Mouse (Mus musculus) C2C12 (cell line): ENCODE results near the gene Ccdc62. TPM values are rescaled to one million over a fixed set of nuclear protein-coding genes. Genes with fewer than 3 reads are reported as not detected.
A peak's percentile ranks its signal among the peaks of the same experiment; 100 is the strongest.

Experiments used
- H3K27me3 ChIP-seq: one replicate; pipeline ENCODE4 v1.6.1; 2011; ENCODE audit not compliant: control insufficient read depth, insufficient read depth, insufficient read length
- H3K36me3 ChIP-seq: one replicate; pipeline ENCODE4 v1.6.1; 2011; ENCODE audit not compliant: control insufficient read depth, insufficient read depth
- H3K4me3 ChIP-seq: one replicate; pipeline ENCODE4 v1.5.1; 2011; ENCODE audit warnings: mild to moderate bottlenecking, control low read depth; ENCODE audit not compliant: poor library complexity, insufficient read depth, severe bottlenecking
- H3K79me2 ChIP-seq: one replicate; pipeline ENCODE4 v1.6.1; 2011; ENCODE audit not compliant: control insufficient read depth, insufficient read depth
- H3K79me3 ChIP-seq: one replicate; pipeline ENCODE4 v1.6.1; 2011; ENCODE audit warnings: low read depth, control low read depth
- H3ac ChIP-seq: one replicate; pipeline ENCODE3; 2011; ENCODE audit warnings: low read depth; ENCODE audit not compliant: control insufficient read depth, insufficient read length
- CEBPB ChIP-seq: IDR thresholded peaks from one replicate; pipeline ENCODE4 v1.6.1; 2011; ENCODE audit warnings: low read depth, mild to moderate bottlenecking, control low read depth, moderate library complexity
- CTCF ChIP-seq: IDR thresholded peaks from one replicate; pipeline ENCODE4 v1.5.1; 2011; ENCODE audit not compliant: control insufficient read depth, insufficient read depth, insufficient read length
- FOSL1 ChIP-seq: IDR thresholded peaks from one replicate; pipeline ENCODE4 v1.8.0; 2011; ENCODE audit warnings: mild to moderate bottlenecking, low read length; ENCODE audit not compliant: poor library complexity, insufficient read depth, severe bottlenecking
- MAX ChIP-seq: IDR thresholded peaks from one replicate; pipeline ENCODE4 v1.6.1; 2011; ENCODE audit warnings: mild to moderate bottlenecking, control low read depth
- MYOD1 ChIP-seq: IDR thresholded peaks from one replicate; pipeline ENCODE4 v1.6.1; 2011; ENCODE audit warnings: low read depth; ENCODE audit not compliant: control insufficient read depth, insufficient read length
- MYOG ChIP-seq: IDR thresholded peaks from one replicate; pipeline ENCODE4 v1.6.1; 2011; ENCODE audit not compliant: control insufficient read depth, insufficient read length; ENCODE audit errors: extremely low read depth
- USF1 ChIP-seq: IDR thresholded peaks from one replicate; pipeline ENCODE4 v1.6.1; 2011; ENCODE audit warnings: low read depth, mild to moderate bottlenecking, control low read depth, moderate library complexity
- polyA plus RNA-seq: library from polyadenylated mRNA; unstranded; fragments of >200 nt; fragmentation: generic; extraction: Trizol; gene quantifications from one replicate; pipeline ENCODE4 v1.2.1, GENCODE M21; 2012; ENCODE audit warnings: missing spikeins

Gene Ccdc62
- polyA plus RNA-seq, 1 experiment: 2.5 TPM

GRCm38 (mm10) chr5:123980521-123981249 is 50.2 kb downstream of the Ccdc62 start:
- Histone ChIP-seq H3K79me2 (peaks cover 86% of the 10 kb centered on the region), H3ac (no peak overlapping the region), H3K4me3 (no peak overlapping the region), H3K79me3 (peaks cover 27% of the 10 kb centered on the region), H3K36me3 (no peaks in the 10 kb centered on the region), H3K27me3 (no peaks in the 10 kb centered on the region)
- no peak for TF ChIP-seq MYOD1
- no peak for TF ChIP-seq CTCF
- no peak for TF ChIP-seq CEBPB
- TF ChIP-seq MYOG: no peak
- no peak for TF ChIP-seq USF1
- TF ChIP-seq MAX: peak; percentile 54
- peak; percentile 29 for TF ChIP-seq FOSL1

GRCm38 (mm10) chr5:123981250-123981554 is 50.7 kb downstream of the Ccdc62 start:
- no peak overlapping the region for H3ac ChIP-seq
- no peaks in the 10 kb centered on the region for H3K27me3 ChIP-seq
- TF ChIP-seq MAX (no peak), CTCF (no peak), MYOG (no peak), MYOD1 (no peak), USF1 (no peak), CEBPB (no peak), FOSL1 (no peak)
- no peak overlapping the region for H3K4me3 ChIP-seq
- peaks cover 88% of the 10 kb centered on the region for H3K79me2 ChIP-seq
- peaks cover 27% of the 10 kb centered on the region for H3K79me3 ChIP-seq
- H3K36me3 ChIP-seq: no peaks in the 10 kb centered on the region

GRCm38 (mm10) chr5:123982838-123983237 is 52.4 kb downstream of the Ccdc62 start:
- TF ChIP-seq MAX (no peak), MYOD1 (no peak), MYOG (no peak), USF1 (no peak), FOSL1 (no peak), CEBPB (no peak), CTCF (no peak)

GRCm38 (mm10) chr5:123985434-123985833 is 55.0 kb downstream of the Ccdc62 start:
- H3ac ChIP-seq: no peak overlapping the region
- peaks cover 73% of the 10 kb centered on the region for H3K79me2 ChIP-seq
- TF ChIP-seq MYOG: no peak
- no peak overlapping the region for H3K4me3 ChIP-seq
- peaks cover 19% of the 10 kb centered on the region for H3K79me3 ChIP-seq
- H3K36me3 ChIP-seq: no peaks in the 10 kb centered on the region
- no peaks in the 10 kb centered on the region for H3K27me3 ChIP-seq

More at GRCm38 (mm10) chr5:123982838-123983237, 52.4 kb downstream of the Ccdc62 start:
- Histone ChIP-seq H3K4me3 (no peak overlapping the region), H3K27me3 (no peaks in the 10 kb centered on the region), H3ac (no peak overlapping the region), H3K79me3 (peaks cover 25% of the 10 kb centered on the region), H3K79me2 (peaks cover 86% of the 10 kb centered on the region), H3K36me3 (no peaks in the 10 kb centered on the region)

GRCm38 (mm10) chr5:123986925-123987324 is 56.4 kb downstream of the Ccdc62 start:
- Histone ChIP-seq H3K36me3 (no peaks in the 10 kb centered on the region), H3K27me3 (no peaks in the 10 kb centered on the region), H3K4me3 (no peak overlapping the region), H3K79me3 (peaks cover 13% of the 10 kb centered on the region), H3ac (no peak overlapping the region), H3K79me2 (peaks cover 64% of the 10 kb centered on the region)
- TF ChIP-seq MYOG (no peak), FOSL1 (no peak), CEBPB (no peak), MYOD1 (no peak), USF1 (no peak), MAX (no peak), CTCF (no peak)

GRCm38 (mm10) chr5:123987511-123987910 is 57.0 kb downstream of the Ccdc62 start:
- no peak overlapping the region for H3K4me3 ChIP-seq
- TF ChIP-seq MYOG (no peak), CTCF (no peak), USF1 (no peak), CEBPB (no peak)
- H3ac ChIP-seq: no peak overlapping the region
- H3K27me3 ChIP-seq: no peaks in the 10 kb centered on the region
- peaks cover 8% of the 10 kb centered on the region for H3K79me3 ChIP-seq
- H3K79me2 ChIP-seq: peaks cover 58% of the 10 kb centered on the region
- no peaks in the 10 kb centered on the region for H3K36me3 ChIP-seq
